Mouse (Mus musculus): Measurements from ENCODE around the gene Dolk.

The Dolk gene

DNA sequence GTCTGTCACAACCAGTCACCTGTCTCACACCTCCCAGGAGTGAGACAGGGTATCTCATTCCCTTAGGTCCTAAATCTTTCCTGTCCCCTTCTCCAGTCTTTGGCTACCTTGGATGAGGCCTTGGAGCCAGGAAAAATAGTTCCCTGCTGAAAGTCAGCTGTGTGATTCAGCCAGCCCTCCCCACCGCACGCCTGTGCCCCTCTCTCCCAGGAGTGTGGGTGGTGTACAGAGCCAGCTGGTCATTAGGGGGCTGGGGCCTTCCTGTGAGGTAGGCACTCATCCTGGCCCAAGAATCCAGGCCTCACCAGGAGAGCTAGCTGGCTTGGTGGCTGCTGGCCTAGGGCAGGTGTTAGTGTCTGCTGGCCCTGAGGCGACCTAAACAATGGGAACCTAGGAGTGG lies 33.6 kb downstream of the Dolk start:
- intact Hi-C loops (cut with DNase I), result no loop called here

DNA sequence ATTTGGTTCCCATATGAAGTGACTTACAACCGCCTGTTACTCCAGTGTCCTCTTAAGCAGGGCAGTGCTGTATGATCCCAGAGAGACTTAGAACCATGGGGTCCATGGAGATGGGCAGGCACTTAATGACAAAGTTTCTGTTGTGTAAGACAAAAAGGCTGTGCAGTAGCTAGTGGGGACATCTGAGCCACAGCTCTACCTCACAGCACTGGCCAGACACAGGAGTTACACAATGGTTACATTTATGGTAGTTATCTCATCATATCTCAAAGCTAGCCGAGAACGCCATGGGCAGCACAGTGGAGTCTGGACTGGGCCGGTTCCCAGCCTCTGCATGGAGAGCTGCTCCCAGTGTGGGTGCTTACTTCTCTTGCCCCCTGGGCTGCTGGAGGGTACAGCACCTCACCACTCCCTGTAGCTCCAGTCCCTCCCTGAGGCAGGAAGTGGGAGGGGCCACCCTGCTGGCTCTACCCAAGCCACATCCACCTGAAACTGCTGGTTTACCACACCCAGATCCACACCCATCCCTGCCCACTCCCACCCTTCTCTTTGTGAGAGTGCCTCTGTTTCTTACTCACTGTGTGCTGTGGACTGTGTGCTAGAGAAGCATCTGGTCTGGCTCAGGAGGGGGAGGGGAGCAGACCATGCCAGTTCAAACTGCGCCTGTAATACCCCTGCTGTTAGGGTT lies 34.6 kb downstream of the Dolk start:
- intact Hi-C loops (cut with DNase I), result no loop called here

GRCm38 (mm10) chr2:30250166-30251128 lies 35.7 kb downstream of the Dolk start:
- intact Hi-C loops (cut with DNase I), result no loop called here

- intact Hi-C loops (cut with DNase I), result no loop called here
Observed at GRCm38 (mm10) chr2:30249182-30249581, 37.0 kb downstream of the Dolk start.

- intact Hi-C loops (cut with DNase I), result no loop called here
Observed at GRCm38 (mm10) chr2:30247681-30248080, 38.5 kb downstream of the Dolk start.

GRCm38 (mm10) chr2:30247036-30247435 lies 39.1 kb downstream of the Dolk start:
- intact Hi-C loops (cut with DNase I), result no loop called here

DNA sequence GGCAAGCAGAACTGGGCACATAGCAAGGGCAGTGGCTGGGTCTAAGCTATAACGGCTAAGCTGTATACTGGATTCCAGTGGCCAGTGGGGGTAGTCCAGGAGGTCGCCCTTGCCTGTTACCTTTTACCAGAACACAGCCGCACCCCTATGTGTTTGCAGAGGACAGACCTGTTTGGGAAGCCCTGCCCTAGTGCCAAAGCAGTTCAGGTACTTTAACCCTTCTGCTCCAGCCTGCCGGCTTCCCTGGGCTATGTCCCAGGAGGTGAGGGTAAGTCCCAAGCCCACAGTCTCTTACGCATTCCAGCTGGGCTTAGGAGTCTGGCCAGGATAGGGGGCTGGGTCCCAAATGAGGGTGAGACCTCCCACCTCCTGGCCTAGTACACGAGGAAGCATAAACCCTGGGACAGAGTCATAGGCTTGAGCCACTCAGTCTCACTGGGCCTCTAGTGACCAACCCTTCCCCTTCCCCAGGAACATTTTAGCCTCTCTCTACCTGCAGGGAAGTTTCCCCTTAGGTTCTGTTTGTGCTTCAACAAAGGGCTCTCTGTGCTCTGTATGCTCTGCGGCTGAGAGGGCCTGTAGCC lies 41.4 kb downstream of the Dolk start:
- intact Hi-C loops (cut with DNase I), result no loop called here

- intact Hi-C loops (cut with DNase I), result no loop called here
Observed at GRCm38 (mm10) chr2:30243391-30243790, 42.7 kb downstream of the Dolk start.

- intact Hi-C loops (cut with DNase I), result no loop called here
Observed at GRCm38 (mm10) chr2:30242509-30242908, 43.6 kb downstream of the Dolk start.

- intact Hi-C loops (cut with DNase I), result no loop called here
Observed at GRCm38 (mm10) chr2:30240267-30240666, 45.9 kb downstream of the Dolk start, which contains the start of gene Gm28035. Gene Gm28035, plus strand, starts transcription at chr2:30240567.

DNA sequence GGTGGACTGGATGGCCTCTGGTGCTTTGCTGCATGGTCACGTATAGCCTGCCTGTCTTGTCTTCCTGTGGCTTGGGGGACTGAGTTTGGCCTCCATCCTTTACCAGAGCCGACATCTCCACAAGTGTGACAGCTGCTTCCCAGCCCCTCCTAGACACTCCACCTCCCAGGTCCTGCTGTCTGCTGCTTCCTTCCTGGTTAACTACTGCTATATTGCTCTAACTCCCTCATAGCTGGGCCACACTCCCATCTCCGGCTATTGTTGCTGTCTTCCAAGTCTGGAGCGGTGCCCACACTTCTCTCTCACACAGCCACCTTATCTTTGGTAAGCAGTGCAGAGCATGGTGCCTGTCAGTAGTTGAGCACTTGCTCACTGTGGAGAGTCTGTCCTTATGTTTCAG lies 46.4 kb downstream of the Dolk start:
- intact Hi-C loops (cut with DNase I), result loop anchor here (10.0 kb wide), 1 partner anchor 65 kb away; the partner anchor contains the start of genes Endog and Spout1

DNA sequence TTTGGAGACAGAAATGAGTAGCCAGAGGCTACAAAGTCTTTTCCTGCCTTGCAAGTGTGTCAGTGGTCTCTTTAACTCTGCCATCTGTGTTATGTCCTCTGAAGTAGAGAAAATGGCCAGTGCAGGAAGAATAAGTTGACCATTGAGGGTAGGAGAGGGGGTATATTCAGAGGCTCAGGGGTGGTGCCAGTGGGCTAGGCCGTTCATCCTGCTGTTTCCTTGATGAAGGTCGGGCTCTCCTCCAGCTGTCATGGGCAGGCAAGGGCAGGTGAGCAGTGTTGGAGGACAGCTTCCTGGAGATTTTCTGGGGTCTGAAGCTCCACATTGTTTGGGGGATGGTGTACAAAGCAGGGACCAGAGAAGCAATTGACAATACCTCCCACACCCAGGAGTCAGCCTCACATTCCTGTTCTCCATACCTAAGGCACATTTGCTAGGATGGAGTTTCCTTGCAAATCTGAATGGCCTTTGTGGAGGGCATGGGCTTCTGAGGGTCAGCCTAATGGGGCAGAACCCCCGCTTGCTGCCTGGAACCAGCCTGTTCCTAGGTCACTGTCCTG lies 47.1 kb downstream of the Dolk start:
- intact Hi-C loops (cut with DNase I), result loop anchor here (10.0 kb wide), 1 partner anchor 64 kb away; the partner anchor contains the start of genes Endog and Spout1

- intact Hi-C loops (cut with DNase I), result loop anchor here (2.0 to 10.0 kb wide), 2 partner anchors 33 to 63 kb away; partner anchors contain the start of genes Endog and Spout1
Observed at GRCm38 (mm10) chr2:30237881-30238280, 48.3 kb downstream of the Dolk start.

DNA sequence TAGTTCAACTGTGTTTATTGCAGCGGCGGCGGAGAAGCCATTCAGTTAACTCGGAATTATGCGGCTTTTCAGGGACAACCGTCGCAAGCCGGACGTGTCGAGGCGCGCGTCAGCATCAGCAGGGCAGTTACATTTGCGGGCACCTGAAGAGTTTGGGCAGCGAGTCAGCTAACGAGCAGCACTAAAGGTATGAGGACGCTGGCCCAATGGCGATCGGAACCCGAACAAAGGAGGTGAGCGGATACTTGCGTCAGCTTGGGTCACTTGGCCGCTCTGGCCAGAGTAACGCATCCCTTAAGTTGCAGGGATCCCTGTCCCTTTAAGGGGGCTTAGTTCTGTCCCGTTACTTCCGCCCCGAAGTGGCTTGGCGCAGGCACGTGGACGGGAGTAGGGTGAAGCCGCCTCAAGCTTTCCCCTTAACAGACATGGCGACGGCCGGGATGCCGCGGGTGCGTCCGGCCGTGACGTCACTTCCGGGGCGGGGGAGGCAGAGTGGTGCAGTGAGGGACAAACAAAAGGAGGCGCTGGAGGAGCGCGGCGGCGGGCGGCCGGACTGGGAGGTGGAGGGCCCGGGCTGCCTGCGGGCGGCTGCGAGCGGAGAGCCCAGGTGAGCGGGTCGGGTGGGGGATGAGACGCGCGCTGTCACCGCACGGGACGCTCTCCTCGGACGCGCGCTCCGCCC lies 48.8 kb downstream of the Dolk start, which contains the start of gene Lrrc8a:
TSS of gene Lrrc8a (plus strand) at position 517 of the 682 bp plus-strand sequence.
- intact Hi-C loops (cut with DNase I), result loop anchor here (2.0 to 10.0 kb wide), 2 partner anchors 33 to 63 kb away; partner anchors contain the start of genes Endog and Spout1

- intact Hi-C loops (cut with DNase I), result loop anchor here (2.0 to 10.0 kb wide), 2 partner anchors 34 to 62 kb away; partner anchors contain the start of genes Endog and Spout1
Observed at GRCm38 (mm10) chr2:30236426-30237198, 49.5 kb downstream of the Dolk start.

DNA sequence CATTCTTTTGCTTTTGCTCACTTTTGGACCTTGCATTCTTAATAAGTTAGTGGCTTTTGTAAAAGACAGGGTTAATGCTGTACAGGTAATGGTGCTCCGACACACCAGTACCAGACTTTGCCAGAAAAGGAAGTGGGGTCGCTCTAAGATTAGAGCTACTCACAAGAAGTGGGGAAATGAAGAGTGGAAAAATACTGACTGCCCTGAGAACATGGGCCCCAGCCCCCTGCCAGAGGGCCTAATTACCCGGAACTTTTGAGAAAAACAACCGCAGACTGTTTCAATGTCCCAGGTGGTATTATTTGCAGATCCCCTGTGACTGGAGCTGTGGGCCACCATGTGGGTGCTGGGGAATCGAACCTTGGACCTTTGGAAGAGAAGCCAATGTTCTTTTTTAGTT lies 50.5 kb downstream of the Dolk start:
- intact Hi-C loops (cut with DNase I), result loop anchor here (10.0 kb wide), 1 partner anchor 61 kb away; the partner anchor contains the start of genes Endog and Spout1

Measured in adrenal gland (tissue).